Mouse (Mus musculus) liver, embryonic 13.5 days (tissue): ENCODE results near the gene Sipa1l3. TPM values are rescaled to one million over a fixed set of nuclear protein-coding genes. Genes with fewer than 3 reads are reported as not detected.

Experiments
- ATAC-seq: fragments of 200-750 bp; cut with Nextera tagmentation; 2 replicates; pipeline ENCODE4 v1.8.0; 2017; ENCODE audit warnings: low read depth, mild to moderate bottlenecking, moderate number of reproducible peaks, moderate library complexity
- DNase-seq: peaks from one replicate; pipeline ENCODE4 v3.0.0; 2022
- H3K27ac ChIP-seq: fragments of 300-500 bp; sonication (generic); 2 replicates; pipeline ENCODE4 v1.5.1; 2015; ENCODE audit warnings: moderate library complexity, mild to moderate bottlenecking, inconsistent platforms
- H3K27me3 ChIP-seq: fragments of 300-500 bp; sonication (generic); 2 replicates; pipeline ENCODE4 v1.6.1; 2015; ENCODE audit warnings: mild to moderate bottlenecking, inconsistent platforms
- H3K36me3 ChIP-seq: fragments of 300-500 bp; sonication (generic); 2 replicates; pipeline ENCODE4 v1.6.1; 2015; ENCODE audit warnings: mild to moderate bottlenecking, inconsistent platforms
- H3K4me1 ChIP-seq: fragments of 300-500 bp; sonication (generic); replicated peaks from 2 replicates; pipeline ENCODE4 v1.6.1; 2015; ENCODE audit warnings: inconsistent platforms
- H3K4me2 ChIP-seq: fragments of 300-500 bp; sonication (generic); 2 replicates; pipeline ENCODE4 v1.6.1; 2015; ENCODE audit warnings: inconsistent platforms, mild to moderate bottlenecking, moderate library complexity
- H3K4me3 ChIP-seq: fragments of 300-500 bp; sonication (generic); replicated peaks from 2 replicates; pipeline ENCODE4 v1.5.1; 2015; ENCODE audit warnings: mild to moderate bottlenecking, inconsistent platforms
- H3K9ac ChIP-seq: fragments of 300-500 bp; sonication (generic); 2 replicates; pipeline ENCODE4 v1.6.1; 2015; ENCODE audit warnings: mild to moderate bottlenecking, inconsistent platforms
- H3K9me3 ChIP-seq: fragments of 300-500 bp; sonication (generic); replicated peaks from 2 replicates; pipeline ENCODE4 v1.6.1; 2016; ENCODE audit warnings: inconsistent platforms
- WGBS: fragments of 180-500 bp; shearing (Covaris S2); methylation state at CpG from one replicate; pipeline ENCODE4 v1.1.7; 2015; ENCODE audit not compliant: insufficient replicate concordance; 5-methylcytosine and 5-hydroxymethylcytosine counted together
- polyA plus RNA-seq: library from polyadenylated mRNA; unstranded; fragments of >200 nt; fragmentation: Nextera tagmentation; extraction: Ambion mirVana; gene quantifications from 2 replicates; pipeline ENCODE4 v1.2.1, GENCODE M21; 2015

Gene Sipa1l3
- polyA plus RNA-seq, 1 experiment from 2014 or later = 2.6 TPM

- DNase-seq (no peak), ATAC-seq (no peak)
- H3K36me3 ChIP-seq = no peaks in the 10 kb centered on the region
- H3K9ac ChIP-seq = no peak overlapping the region
- no peak overlapping the region for H3K4me2 ChIP-seq
- H3K27ac ChIP-seq = no peak overlapping the region
- H3K4me1 ChIP-seq = no peaks in the 10 kb centered on the region
- H3K4me3 ChIP-seq = no peak overlapping the region
- no peaks in the 10 kb centered on the region for H3K9me3 ChIP-seq
- H3K27me3 ChIP-seq = no peaks in the 10 kb centered on the region
- 66% methylated on average over 4 of the region's 4 CpGs for WGBS
Observed at GRCm38 (mm10) chr7:29270445-29270844, 248.0 kb downstream of the Sipa1l3 start.

Other genes starting within 250 kb of the Sipa1l3 start
- 24.9 and 25.2 TPM in 2 replicates for gene Spint2, start 236.7 kb downstream of the Sipa1l3 start, polyA plus RNA-seq
- 3.2 and 3.6 TPM in 2 replicates for gene Ppp1r14a, start 229.3 kb downstream of the Sipa1l3 start, polyA plus RNA-seq
- gene Dpf1, start 214.7 kb downstream of the Sipa1l3 start, polyA plus RNA-seq = 1.7 and 2.3 TPM in 2 replicates
- not detected in 2 replicates for gene Catsperg2, start 208.4 kb upstream of the Sipa1l3 start, polyA plus RNA-seq
- gene Zfp84, start 249.9 kb upstream of the Sipa1l3 start, polyA plus RNA-seq = 3.5 and 4.9 TPM in 2 replicates